Mouse (Mus musculus) cerebellum, adult 2 months (tissue): ENCODE measurements around the gene Tubal3.

Experiments
- CTCF ChIP-seq: fragments of 200-500 bp; IDR thresholded peaks from 2 replicates; pipeline ENCODE4 v1.5.1; 2011; ENCODE audit warnings: low read depth, mild to moderate bottlenecking, control low read depth, low read length, moderate library complexity, borderline replicate concordance; ENCODE audit not compliant: insufficient read depth
- POLR2A ChIP-seq: fragments of 200-500 bp; IDR thresholded peaks from 2 replicates; pipeline ENCODE4 v1.6.1; 2011; ENCODE audit warnings: low read length, control low read depth, borderline replicate concordance; ENCODE audit not compliant: insufficient read depth

DNA sequence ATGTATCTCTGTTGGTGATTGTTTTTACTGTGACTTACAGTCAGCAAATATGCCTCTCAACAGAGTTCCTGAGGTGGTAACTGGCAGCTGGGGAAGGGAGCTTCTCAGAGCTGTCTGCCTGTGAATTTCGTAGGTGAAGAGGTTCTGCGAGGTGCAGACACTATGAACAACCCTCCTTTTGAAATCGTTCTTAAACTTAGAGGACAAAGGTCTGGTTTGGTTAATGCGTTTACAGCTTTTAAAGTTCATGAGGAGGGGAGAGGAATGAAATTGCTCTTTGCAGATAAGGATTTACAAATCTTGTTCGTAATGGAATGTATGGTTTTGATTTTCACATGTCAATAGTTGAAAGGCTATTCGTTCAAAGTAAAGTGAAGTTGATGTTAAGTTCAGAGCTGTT, 7.6 kb downstream of the Tubal3 start:
- TF ChIP-seq CTCF = no peak
- no peak for TF ChIP-seq POLR2A
